8 mouse cellular contexts compared by ENCODE assay signal in genomic region chr4:43478534-43478858, GRCm38 (mm10). TPM values are rescaled to one million over a fixed set of nuclear protein-coding genes. Genes with fewer than 3 reads are reported as not detected.
DNase-seq lines count a peak whose midpoint lies in the region; ATAC-seq and TF ChIP-seq lines count a peak whose summit lies in the region.

No protein-coding gene starts in this region.

- intact Hi-C loops in left cerebral cortex, postnatal 36 days (cut with DNase I), result loop anchor here (1.0 kb wide), 1 partner anchor 36 kb away; no protein-coding TSS in a partner anchor

- H3K27ac ChIP-seq in kidney, embryonic 15.5 days, result peak overlapping the region; percentile 65
- H3K27ac ChIP-seq in cortical plate, adult 2 months (ENCODE audit: insufficient read depth, low read length), result no peak overlapping the region
- H3K27ac ChIP-seq in hindbrain, embryonic 16.5 days (ENCODE audit: low read depth, low read length), result no peak overlapping the region
- H3K27ac ChIP-seq in midbrain, embryonic 13.5 days, result peak overlapping the region; percentile 19; the same call in 1 of the 2 replicates

- H3K4me2 ChIP-seq in kidney, embryonic 15.5 days, result peak overlapping the region; percentile 59
- H3K4me2 ChIP-seq in hindbrain, embryonic 16.5 days (ENCODE audit: low read length), result peak overlapping the region; percentile 63
- peak overlapping the region; percentile 54 for H3K4me2 ChIP-seq in midbrain, embryonic 13.5 days (replicated peaks)

- no peaks in the 10 kb centered on the region for H3K27me3 ChIP-seq in kidney, embryonic 15.5 days
- H3K27me3 ChIP-seq in hindbrain, embryonic 16.5 days (replicated peaks; ENCODE audit: control insufficient read depth, insufficient read depth, low read length), result no peaks in the 10 kb centered on the region
- 0 out of 2 replicates have a peak, but pooled peaks cover 5% of the 10 kb centered on the region for H3K27me3 ChIP-seq in midbrain, embryonic 13.5 days

- ATAC-seq in kidney, embryonic 15.5 days (replicated peaks; ENCODE audit: low FRiP score), result 0 out of 2 replicates have a peak, but pooled peaks have one; percentile 14
- no peak for ATAC-seq in hindbrain, embryonic 16.5 days
- no peak; the same call in 1 of the 2 replicates for ATAC-seq in midbrain, embryonic 13.5 days

- peaks cover 13% of the 10 kb centered on the region for H3K4me1 ChIP-seq in kidney, embryonic 15.5 days
- H3K4me1 ChIP-seq in cortical plate, adult 2 months (ENCODE audit: control insufficient read depth, insufficient read depth, low read length), result no peaks in the 10 kb centered on the region
- peaks cover 3% of the 10 kb centered on the region for H3K4me1 ChIP-seq in hindbrain, embryonic 16.5 days (ENCODE audit: control insufficient read depth, insufficient read depth, low read depth, low read length)
- H3K4me1 ChIP-seq in midbrain, embryonic 13.5 days (replicated peaks), result 0 out of 2 replicates have a peak, but pooled peaks cover 4% of the 10 kb centered on the region

- H3K9me3 ChIP-seq in kidney, embryonic 15.5 days (replicated peaks), result no peaks in the 10 kb centered on the region
- H3K9me3 ChIP-seq in hindbrain, embryonic 16.5 days (ENCODE audit: control insufficient read depth, low read length), result no peaks in the 10 kb centered on the region
- H3K9me3 ChIP-seq in midbrain, embryonic 13.5 days, result no peaks in the 10 kb centered on the region

- 43% methylated on average over 8 of the region's 8 CpGs for WGBS in kidney, embryonic 15.5 days
- 57% methylated on average over 8 of the region's 8 CpGs for WGBS in hindbrain, embryonic 16.5 days
- WGBS in midbrain, embryonic 13.5 days, result 46% methylated on average over 8 of the region's 8 CpGs

- no peak for TF ChIP-seq CTCF in cortical plate, adult 2 months (IDR thresholded peaks at IDR 0.05; ENCODE audit: extremely low read depth, insufficient read depth, low read length)

- no peak for TF ChIP-seq POLR2A in cortical plate, adult 2 months (IDR thresholded peaks at IDR 0.05; ENCODE audit: extremely low read depth, insufficient read depth, low read length)

- peak overlapping the region; percentile 40; the same call in 1 of the 2 replicates for H3K9ac ChIP-seq in kidney, embryonic 15.5 days
- peak overlapping the region; percentile 59 for H3K9ac ChIP-seq in hindbrain, embryonic 16.5 days (ENCODE audit: low read depth, low read length)
- 0 out of 2 replicates have a peak overlapping the region, but pooled peaks have one; percentile 10 for H3K9ac ChIP-seq in midbrain, embryonic 13.5 days (replicated peaks)

- no peaks in the 10 kb centered on the region for H3K36me3 ChIP-seq in kidney, embryonic 15.5 days
- no peaks in the 10 kb centered on the region for H3K36me3 ChIP-seq in hindbrain, embryonic 16.5 days (ENCODE audit: control insufficient read depth, insufficient read depth, low read length)
- H3K36me3 ChIP-seq in midbrain, embryonic 13.5 days, result no peaks in the 10 kb centered on the region

- DNase-seq in kidney, adult 11 months, result no peak
- no peak for DNase-seq in T-cell, adult 2 months (ENCODE audit: low spot score)
- DNase-seq in left cerebral cortex, postnatal 36 days (ENCODE audit: low spot score in 2 of 2), result no peak
- no peak for DNase-seq in layer of hippocampus, adult 8-10 months (ENCODE audit: low spot score in 2 of 2)

- H3K4me3 ChIP-seq in kidney, embryonic 15.5 days (replicated peaks), result peak overlapping the region; percentile 37
- H3K4me3 ChIP-seq in cortical plate, adult 2 months (ENCODE audit: insufficient read depth, low read length), result peak overlapping the region; percentile 25
- H3K4me3 ChIP-seq in hindbrain, embryonic 16.5 days (ENCODE audit: low read length), result peak overlapping the region; percentile 41
- peak overlapping the region; percentile 35 for H3K4me3 ChIP-seq in midbrain, embryonic 13.5 days (replicated peaks)

RNA-seq across cellular contexts. Expression of gene Sit1, which starts 5.0 kb away (rescaled TPM):
- polyA plus RNA-seq in kidney, embryonic 15.5 days (2015; fragmentation: Nextera tagmentation; extraction: Ambion mirVana), result not detected in 2 replicates
- polyA plus RNA-seq in cortical plate, adult 2 months (2012; rRNA removed), result 0.08 TPM in 1 of 2 replicates, not detected in the other
- polyA plus RNA-seq in hindbrain, embryonic 16.5 days (2015; fragmentation: Nextera tagmentation; extraction: Ambion mirVana), result not detected in 2 replicates
- not detected in 2 replicates for polyA plus RNA-seq in midbrain, embryonic 13.5 days (2015; fragmentation: Nextera tagmentation; extraction: Ambion mirVana)
- not detected for total RNA-seq in left cerebral cortex, postnatal 36 days (2021)
- total RNA-seq in layer of hippocampus, adult 8-10 months (2022), result not detected

RNA-seq across cellular contexts. Expression of gene Ccdc107, which starts 14.2 kb away (rescaled TPM):
- 69.5 and 72.2 TPM in 2 replicates for polyA plus RNA-seq in kidney, embryonic 15.5 days (2015; fragmentation: Nextera tagmentation; extraction: Ambion mirVana)
- 75.7 and 82.6 TPM in 2 replicates for polyA plus RNA-seq in cortical plate, adult 2 months (2012; rRNA removed)
- 83.6 and 99.8 TPM in 2 replicates for polyA plus RNA-seq in hindbrain, embryonic 16.5 days (2015; fragmentation: Nextera tagmentation; extraction: Ambion mirVana)
- 54.4 and 60.3 TPM in 2 replicates for polyA plus RNA-seq in midbrain, embryonic 13.5 days (2015; fragmentation: Nextera tagmentation; extraction: Ambion mirVana)
- total RNA-seq in left cerebral cortex, postnatal 36 days (2021), result 10 to 100 TPM; 25.5 to 25.9 TPM
- 10 to 100 TPM; 22.1 to 30.0 (median 27.6) TPM for total RNA-seq in layer of hippocampus, adult 8-10 months (2022)

RNA-seq across cellular contexts. Expression of gene Arhgef39, which starts 21.0 kb away (rescaled TPM):
- 40.8 and 45.3 TPM in 2 replicates for polyA plus RNA-seq in kidney, embryonic 15.5 days (2015; fragmentation: Nextera tagmentation; extraction: Ambion mirVana)
- 0.55 and 2.7 TPM in 2 replicates for polyA plus RNA-seq in cortical plate, adult 2 months (2012; rRNA removed)
- 8.2 and 10.7 TPM in 2 replicates for polyA plus RNA-seq in hindbrain, embryonic 16.5 days (2015; fragmentation: Nextera tagmentation; extraction: Ambion mirVana)
- 15.4 and 16.1 TPM in 2 replicates for polyA plus RNA-seq in midbrain, embryonic 13.5 days (2015; fragmentation: Nextera tagmentation; extraction: Ambion mirVana)
- under 1 TPM; 0.70 to 0.79 TPM for total RNA-seq in left cerebral cortex, postnatal 36 days (2021)
- total RNA-seq in layer of hippocampus, adult 8-10 months (2022), result 1 to 10 TPM in 1 of 4 experiments, not detected in 3; 1.0 TPM

RNA-seq across cellular contexts. Expression of gene Cd72, which starts 24.1 kb away (rescaled TPM):
- polyA plus RNA-seq in kidney, embryonic 15.5 days (2015; fragmentation: Nextera tagmentation; extraction: Ambion mirVana), result 3.0 and 4.3 TPM in 2 replicates
- 1.0 and 1.8 TPM in 2 replicates for polyA plus RNA-seq in cortical plate, adult 2 months (2012; rRNA removed)
- 5.1 and 5.3 TPM in 2 replicates for polyA plus RNA-seq in hindbrain, embryonic 16.5 days (2015; fragmentation: Nextera tagmentation; extraction: Ambion mirVana)
- polyA plus RNA-seq in midbrain, embryonic 13.5 days (2015; fragmentation: Nextera tagmentation; extraction: Ambion mirVana), result 4.1 and 4.7 TPM in 2 replicates
- 1 to 10 TPM in 1 of 2 experiments, under 1 TPM in 1; 0.59 to 1.2 TPM for total RNA-seq in left cerebral cortex, postnatal 36 days (2021)
- total RNA-seq in layer of hippocampus, adult 8-10 months (2022), result 1 to 10 TPM in 1 of 4 experiments, under 1 TPM in 2, not detected in 1; 0.49 to 1.2 (median 0.81) TPM

RNA-seq across cellular contexts. Expression of gene Car9, which starts 28.3 kb away (rescaled TPM):
- polyA plus RNA-seq in kidney, embryonic 15.5 days (2015; fragmentation: Nextera tagmentation; extraction: Ambion mirVana), result 1.7 and 2.1 TPM in 2 replicates
- 0.32 and 0.61 TPM in 2 replicates for polyA plus RNA-seq in cortical plate, adult 2 months (2012; rRNA removed)
- polyA plus RNA-seq in hindbrain, embryonic 16.5 days (2015; fragmentation: Nextera tagmentation; extraction: Ambion mirVana), result 0.23 and 0.47 TPM in 2 replicates
- polyA plus RNA-seq in midbrain, embryonic 13.5 days (2015; fragmentation: Nextera tagmentation; extraction: Ambion mirVana), result 0.19 and 0.27 TPM in 2 replicates
- 1 to 10 TPM in 1 of 2 experiments, under 1 TPM in 1; 0.54 to 1.1 TPM for total RNA-seq in left cerebral cortex, postnatal 36 days (2021)
- total RNA-seq in layer of hippocampus, adult 8-10 months (2022), result under 1 TPM in 1 of 4 experiments, not detected in 3; 0.65 TPM

Comparison
In these comparisons a context has a peak if more than half of its experiments do, and no peak if none do; other contexts are left out.
1. H3K27ac ChIP-seq: peak in kidney, embryonic 15.5 days (single experiment) and midbrain, embryonic 13.5 days (single experiment); none in cortical plate, adult 2 months (single experiment) and hindbrain, embryonic 16.5 days (single experiment).
2. Peak in every context shown above with its lines, with median percentiles within 50 percentile points of each other: H3K4me2 ChIP-seq, H3K4me3 ChIP-seq and H3K9ac ChIP-seq.